Mouse (Mus musculus): ENCODE results near the gene Srf. TPM values are rescaled to one million over a fixed set of nuclear protein-coding genes. Genes with fewer than 3 reads are reported as not detected.
A peak's percentile ranks its signal among the peaks of the same experiment; 100 is the strongest.

Srf gene
- polyA plus RNA-seq, 1 experiment from 2014 or later, result 15.1 TPM

DNA sequence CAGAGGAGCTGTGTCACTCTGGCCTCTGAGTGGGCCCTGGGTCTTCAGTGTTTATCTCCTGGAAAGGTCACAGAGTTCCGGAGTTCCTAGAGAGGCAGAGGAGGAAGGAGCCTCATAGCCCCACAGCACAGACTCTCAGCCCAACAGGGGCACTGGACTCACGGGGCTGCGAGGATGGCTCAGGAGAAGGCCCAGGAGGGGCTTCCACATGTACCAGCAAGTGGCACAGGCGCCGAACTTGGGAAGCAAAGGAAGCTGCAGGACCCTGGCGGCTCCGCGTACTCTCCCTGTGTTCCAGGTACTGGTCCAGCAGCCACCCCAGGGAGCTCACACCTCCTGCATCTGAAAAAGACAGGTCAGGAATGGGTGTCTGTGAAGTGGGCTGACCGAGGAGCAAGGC lies 34.8 kb downstream of the Srf start:
- WGBS, result 62% methylated on average over 9 of the region's 9 CpGs
- no peak overlapping the region for H3K9ac ChIP-seq
- no peak for ATAC-seq (ENCODE audit: insufficient read depth)

DNA sequence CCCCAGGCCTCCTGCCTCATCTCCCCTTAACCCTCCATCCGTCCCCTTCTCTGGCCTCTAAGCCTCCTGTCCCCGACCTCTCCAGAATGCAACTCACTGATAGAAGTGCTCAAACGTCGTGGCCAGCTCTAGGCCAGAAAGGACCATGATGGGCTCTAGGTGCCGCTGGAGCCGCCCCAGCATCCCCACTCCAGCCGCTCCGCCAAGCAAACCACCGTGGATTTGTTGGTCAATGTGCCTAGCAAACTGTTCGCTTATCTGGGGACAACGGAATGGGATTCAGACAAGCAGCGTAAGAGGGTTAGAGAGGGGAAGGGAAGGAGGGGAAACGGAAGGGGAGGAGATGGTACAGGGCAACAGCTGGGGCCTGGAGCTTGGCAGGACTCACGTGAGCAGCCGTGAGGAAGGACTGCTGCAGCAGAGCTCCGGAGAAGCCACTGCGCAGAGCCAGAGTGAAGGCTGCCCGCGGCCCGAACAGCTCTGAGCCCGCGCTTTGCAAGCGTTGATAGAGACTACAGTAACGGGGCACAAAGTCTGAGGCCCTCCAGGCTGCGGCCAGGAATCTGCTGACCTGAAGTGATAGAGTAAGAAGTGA lies 35.5 kb downstream of the Srf start:
- WGBS, result 24% methylated on average over 25 of the region's 25 CpGs
- H3K27me3 ChIP-seq (ENCODE audit: insufficient read depth, low read length), result no peaks in the 10 kb centered on the region
- H3K4me1 ChIP-seq (ENCODE audit: insufficient read depth), result no peaks in the 10 kb centered on the region
- H3K4me3 ChIP-seq (ENCODE audit: low read depth, low read length), result peak overlapping the region; percentile 18
- peak overlapping the region; percentile 55 for H3K4me2 ChIP-seq
- peak overlapping the region; percentile 30 for H3K9ac ChIP-seq
- no peaks in the 10 kb centered on the region for H3K9me3 ChIP-seq (ENCODE audit: low read depth, low read length)
- no peak overlapping the region for H3K27ac ChIP-seq (ENCODE audit: low read depth)
- DNase-seq (peak; percentile 64), ATAC-seq (ENCODE audit: insufficient read depth) (peak; percentile 71)
- no peaks in the 10 kb centered on the region for H3K36me3 ChIP-seq (ENCODE audit: insufficient read depth)
- TF ChIP-seq CTCF (IDR thresholded peaks at IDR 0.05; ENCODE audit: low read depth), result no peak

More for the DNA sequence above, 34.8 kb downstream of the Srf start:
- no peak overlapping the region for H3K27ac ChIP-seq (ENCODE audit: low read depth)
- H3K4me2 ChIP-seq, result peak overlapping the region; percentile 55; the same call in 1 of the 2 replicates
- H3K4me3 ChIP-seq (ENCODE audit: low read depth, low read length), result no peak overlapping the region
- H3K4me1 ChIP-seq (ENCODE audit: insufficient read depth), result no peaks in the 10 kb centered on the region
- no peaks in the 10 kb centered on the region for H3K9me3 ChIP-seq (ENCODE audit: low read depth, low read length)
- no peak for DNase-seq
- no peak for TF ChIP-seq CTCF (IDR thresholded peaks at IDR 0.05; ENCODE audit: low read depth)
- no peaks in the 10 kb centered on the region for H3K27me3 ChIP-seq (ENCODE audit: insufficient read depth, low read length)
- no peaks in the 10 kb centered on the region for H3K36me3 ChIP-seq (ENCODE audit: insufficient read depth)

DNA sequence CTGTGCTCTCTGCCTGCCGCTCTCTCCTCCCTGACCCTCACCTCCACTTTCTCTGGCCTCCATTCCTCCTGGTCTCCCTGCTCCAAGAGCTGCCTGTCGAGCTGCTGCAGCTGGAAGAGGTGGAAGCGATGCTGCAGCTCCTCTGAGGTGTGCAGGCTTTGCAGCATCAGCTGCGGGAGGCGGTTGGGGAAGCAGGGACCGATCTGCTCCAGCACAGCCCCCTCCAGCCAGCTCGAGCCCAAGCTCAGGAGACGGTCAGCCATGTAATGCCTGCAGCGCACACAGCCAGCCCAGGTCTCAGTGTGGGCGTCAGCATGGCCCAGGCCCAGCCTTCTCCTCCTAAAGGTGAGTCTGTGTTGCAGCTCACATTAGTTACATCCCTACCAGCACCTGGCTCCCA lies 36.0 kb downstream of the Srf start:
- Histone ChIP-seq H3K27ac (ENCODE audit: low read depth) (no peak overlapping the region), H3K9ac (peak overlapping the region; percentile 30), H3K4me1 (ENCODE audit: insufficient read depth) (no peaks in the 10 kb centered on the region), H3K4me3 (ENCODE audit: low read depth, low read length) (peak overlapping the region; percentile 18), H3K9me3 (ENCODE audit: low read depth, low read length) (no peaks in the 10 kb centered on the region), H3K36me3 (ENCODE audit: insufficient read depth) (no peaks in the 10 kb centered on the region), H3K4me2 (peak overlapping the region; percentile 55), H3K27me3 (ENCODE audit: insufficient read depth, low read length) (no peaks in the 10 kb centered on the region)
- no peak for TF ChIP-seq CTCF (IDR thresholded peaks at IDR 0.05; ENCODE audit: low read depth)
- DNase-seq (no peak), ATAC-seq (ENCODE audit: insufficient read depth) (no peak)
- 40% methylated on average over 10 of the region's 10 CpGs for WGBS

DNA sequence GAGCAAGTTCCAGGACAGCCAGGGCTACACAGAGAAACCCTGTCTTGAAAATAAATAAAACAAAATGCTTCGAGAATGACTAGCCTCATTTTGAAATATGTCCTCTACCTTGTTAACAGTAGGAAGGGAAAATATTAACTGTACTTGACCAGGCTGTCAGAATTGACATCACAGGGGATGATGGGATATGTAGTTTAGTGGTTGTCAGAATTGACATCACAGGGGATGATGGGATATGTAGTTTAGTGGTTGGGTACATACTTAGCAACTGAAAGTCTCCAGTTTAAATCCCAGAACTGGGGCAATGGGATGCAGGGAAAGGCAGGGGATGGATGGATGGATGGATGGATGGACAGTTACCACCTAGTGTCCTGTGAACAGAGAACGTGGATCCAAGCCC lies 42.6 kb downstream of the Srf start:
- no peak overlapping the region for H3K4me3 ChIP-seq (ENCODE audit: low read depth, low read length)
- ATAC-seq (ENCODE audit: insufficient read depth) (no peak), DNase-seq (no peak)
- no peaks in the 10 kb centered on the region for H3K9me3 ChIP-seq (ENCODE audit: low read depth, low read length)
- WGBS, result 56% methylated on average over 2 of the region's 2 CpGs
- H3K4me1 ChIP-seq (ENCODE audit: insufficient read depth), result no peaks in the 10 kb centered on the region
- H3K27ac ChIP-seq (ENCODE audit: low read depth), result no peak overlapping the region
- H3K9ac ChIP-seq, result no peak overlapping the region
- TF ChIP-seq CTCF (IDR thresholded peaks at IDR 0.05; ENCODE audit: low read depth), result no peak
- H3K4me2 ChIP-seq, result no peak overlapping the region
- no peaks in the 10 kb centered on the region for H3K27me3 ChIP-seq (ENCODE audit: insufficient read depth, low read length)
- H3K36me3 ChIP-seq (ENCODE audit: insufficient read depth), result no peaks in the 10 kb centered on the region

DNA sequence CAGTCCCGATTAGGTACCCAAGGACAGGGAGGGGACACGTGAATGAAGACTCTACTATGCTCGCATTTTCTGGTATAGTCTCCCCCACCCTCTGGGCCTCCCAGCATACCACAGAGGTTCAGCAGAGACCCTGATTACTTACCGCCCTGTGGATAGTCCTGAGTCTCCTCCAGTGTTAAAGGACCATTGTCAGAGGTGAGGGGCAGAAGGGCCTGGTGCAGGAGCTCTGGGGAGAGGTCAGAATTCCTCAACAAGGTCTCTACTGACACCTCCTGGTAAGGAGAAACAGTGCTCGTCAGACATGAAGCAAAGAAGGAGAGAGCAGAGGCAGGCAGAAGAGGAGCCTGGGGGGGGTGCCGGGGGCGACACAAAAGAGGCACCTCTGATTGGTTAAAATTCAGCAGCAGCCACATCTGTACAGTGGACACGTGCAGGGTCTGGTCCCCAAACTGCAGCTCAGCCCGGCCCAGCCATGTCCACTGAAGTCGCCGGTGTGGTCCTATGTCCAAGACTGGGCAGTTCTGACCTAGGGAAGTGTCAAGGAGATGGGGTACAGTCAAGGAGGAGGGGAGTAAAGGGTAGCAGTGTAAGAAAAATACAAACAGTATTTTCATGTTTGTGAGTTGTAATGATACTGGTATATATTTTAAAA lies 44.8 kb downstream of the Srf start:
- no peaks in the 10 kb centered on the region for H3K36me3 ChIP-seq (ENCODE audit: insufficient read depth)
- no peaks in the 10 kb centered on the region for H3K9me3 ChIP-seq (ENCODE audit: low read depth, low read length)
- no peak overlapping the region for H3K4me2 ChIP-seq
- H3K27me3 ChIP-seq (ENCODE audit: insufficient read depth, low read length), result no peaks in the 10 kb centered on the region
- no peaks in the 10 kb centered on the region for H3K4me1 ChIP-seq (ENCODE audit: insufficient read depth)
- TF ChIP-seq CTCF (IDR thresholded peaks at IDR 0.05; ENCODE audit: low read depth), result peak; percentile 67
- no peak overlapping the region for H3K9ac ChIP-seq
- DNase-seq (peak; percentile 60), ATAC-seq (ENCODE audit: insufficient read depth) (0 out of 2 replicates have a peak, but pooled peaks have one; percentile 38)
- no peak overlapping the region for H3K4me3 ChIP-seq (ENCODE audit: low read depth, low read length)
- H3K27ac ChIP-seq (ENCODE audit: low read depth), result no peak overlapping the region
- WGBS, result 43% methylated on average over 11 of the region's 11 CpGs

DNA sequence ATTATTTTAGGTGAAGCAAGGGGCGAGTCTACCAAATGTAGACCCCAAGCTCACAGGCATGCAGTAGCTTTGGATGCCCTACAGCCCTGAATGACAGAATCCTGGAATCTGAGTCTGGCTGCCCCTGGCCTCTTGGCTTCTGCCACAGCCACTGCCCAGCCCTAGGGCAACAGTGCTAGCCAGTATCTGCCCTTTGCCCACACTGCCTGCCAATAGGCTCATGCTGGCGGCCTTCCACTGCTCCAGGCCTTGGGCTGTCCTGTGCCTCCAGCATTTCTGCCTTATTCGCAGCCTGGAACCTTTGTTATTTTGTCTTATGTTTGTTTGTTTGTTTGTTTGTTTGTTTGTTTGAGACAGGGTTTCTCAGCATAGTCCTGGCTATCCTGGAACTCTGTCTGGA lies 50.4 kb downstream of the Srf start:
- no peak for TF ChIP-seq CTCF (IDR thresholded peaks at IDR 0.05; ENCODE audit: low read depth)
- H3K9ac ChIP-seq, result no peak overlapping the region
- no peak overlapping the region for H3K4me3 ChIP-seq (ENCODE audit: low read depth, low read length)
- no peaks in the 10 kb centered on the region for H3K9me3 ChIP-seq (ENCODE audit: low read depth, low read length)
- H3K27me3 ChIP-seq (ENCODE audit: insufficient read depth, low read length), result no peaks in the 10 kb centered on the region
- no peak overlapping the region for H3K27ac ChIP-seq (ENCODE audit: low read depth)
- no peak overlapping the region for H3K4me2 ChIP-seq
- 88% methylated on average over 3 of the region's 3 CpGs for WGBS
- ATAC-seq (ENCODE audit: insufficient read depth) (no peak), DNase-seq (no peak)
- peaks cover 11% of the 10 kb centered on the region; the same call in 1 of the 2 replicates for H3K36me3 ChIP-seq (ENCODE audit: insufficient read depth)
- H3K4me1 ChIP-seq (ENCODE audit: insufficient read depth), result no peaks in the 10 kb centered on the region

DNA sequence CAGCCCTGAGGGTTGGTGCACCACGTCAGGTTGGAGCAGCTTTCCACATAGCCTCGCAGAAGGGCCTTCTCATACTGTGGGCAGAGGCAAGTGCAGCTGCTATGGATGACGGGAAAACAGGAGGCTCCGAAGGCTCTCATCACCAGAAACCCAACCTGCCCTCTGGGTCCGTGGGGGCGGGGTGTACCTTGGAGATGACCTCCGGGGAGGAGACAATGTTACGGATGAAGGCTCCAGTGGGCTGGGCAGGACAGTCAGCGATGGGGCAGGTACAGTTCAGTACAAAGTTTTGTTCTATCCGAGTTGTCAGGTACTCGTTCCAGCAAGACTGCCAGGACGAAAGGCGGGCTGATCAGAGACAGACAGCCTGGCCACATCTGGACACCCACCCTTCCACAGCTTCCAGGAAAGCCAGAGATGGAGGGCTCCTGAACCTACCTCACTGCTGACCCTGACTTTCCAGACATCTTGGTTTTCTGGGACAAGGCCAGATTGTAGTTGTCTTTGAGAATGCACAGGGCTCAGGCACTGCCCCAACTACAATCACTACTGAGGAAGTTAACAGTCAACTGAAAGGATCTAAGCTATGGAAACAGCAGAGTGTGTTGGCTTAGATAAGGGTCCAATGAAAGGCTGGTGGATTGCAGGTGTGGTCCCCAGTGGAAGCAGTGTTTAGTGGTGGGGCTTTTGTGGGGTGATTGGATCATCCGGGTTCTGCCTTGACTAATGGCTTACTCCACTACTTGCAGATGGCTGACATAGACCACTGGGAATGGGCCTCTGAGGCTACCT lies 51.9 kb downstream of the Srf start:
- Histone ChIP-seq H3K9me3 (ENCODE audit: low read depth, low read length) (no peaks in the 10 kb centered on the region), H3K4me2 (no peak overlapping the region), H3K36me3 (ENCODE audit: insufficient read depth) (peaks cover 22% of the 10 kb centered on the region), H3K27me3 (ENCODE audit: insufficient read depth, low read length) (no peaks in the 10 kb centered on the region), H3K4me1 (ENCODE audit: insufficient read depth) (no peaks in the 10 kb centered on the region), H3K27ac (ENCODE audit: low read depth) (no peak overlapping the region), H3K9ac (no peak overlapping the region), H3K4me3 (ENCODE audit: low read depth, low read length) (no peak overlapping the region)
- DNase-seq, result no peak
- no peak for TF ChIP-seq CTCF (IDR thresholded peaks at IDR 0.05; ENCODE audit: low read depth)
- 71% methylated on average over 14 of the region's 14 CpGs for WGBS
- no peak for ATAC-seq (ENCODE audit: insufficient read depth)
